Mouse (Mus musculus): ENCODE data around the gene Otol1. TPM values are rescaled to one million over a fixed set of nuclear protein-coding genes. Genes with fewer than 3 reads are reported as not detected.

Otol1 gene
- not detected for total RNA-seq (2022)

GRCm38 (mm10) chr3:70007313-70007712 lies at the start of gene Otol1:
Gene Otol1, plus strand, starts transcription at chr3:70007613.
- DNase-seq, result no peak

DNA sequence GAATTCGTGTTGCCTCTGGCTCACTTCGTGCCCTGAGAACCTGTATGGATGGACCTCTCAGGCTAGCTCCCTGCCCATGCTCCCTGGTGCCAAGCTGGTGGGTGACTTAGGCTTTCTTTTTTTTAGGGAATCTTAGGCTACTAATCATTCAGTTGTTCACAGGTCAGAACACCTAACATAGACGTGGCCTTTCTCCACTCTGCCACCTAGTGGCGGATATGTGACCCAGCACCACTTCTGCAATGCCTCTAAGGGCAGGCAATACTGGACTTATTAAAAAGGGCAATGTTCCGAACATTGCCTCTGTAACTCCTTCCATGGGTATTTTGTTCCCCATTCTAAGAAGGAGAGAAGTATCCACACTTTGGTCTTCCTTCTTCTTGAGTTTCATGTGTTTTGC lies 45.2 kb upstream of the Otol1 start:
- no peak for DNase-seq

DNA sequence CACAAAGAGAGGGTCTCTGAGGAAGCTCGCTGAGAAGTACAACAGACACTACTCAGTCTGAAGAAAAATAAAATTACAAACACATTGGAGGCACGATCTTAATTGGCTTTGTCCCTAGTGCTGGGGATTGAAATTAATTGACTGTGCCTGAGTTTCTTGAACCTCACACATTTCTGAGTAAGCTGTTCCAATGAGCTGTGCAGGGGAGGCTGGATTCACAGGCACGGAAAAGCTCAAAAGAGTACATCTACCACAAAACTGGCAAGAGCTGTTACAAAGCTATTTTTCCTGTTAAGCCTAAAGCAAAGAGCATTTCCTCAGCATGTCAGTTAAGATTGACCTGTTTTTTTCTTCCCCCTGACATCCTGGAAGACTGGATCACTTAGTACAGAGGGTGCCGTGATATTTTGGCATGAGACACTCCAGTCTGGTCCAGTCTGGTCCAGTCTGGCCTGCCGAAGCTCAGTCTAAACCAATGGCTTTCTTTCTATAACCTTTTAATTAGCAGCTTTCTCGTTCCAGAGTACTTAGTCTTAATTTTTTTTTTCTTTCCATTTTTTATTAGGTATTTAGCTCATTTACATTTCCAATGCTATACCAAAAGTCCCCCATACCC lies 35.8 kb upstream of the Otol1 start:
- DNase-seq, result no peak

- no peak for DNase-seq
These were observed 29.3 kb upstream of the Otol1 start for GRCm38 (mm10) chr3:69978092-69978491.

DNA sequence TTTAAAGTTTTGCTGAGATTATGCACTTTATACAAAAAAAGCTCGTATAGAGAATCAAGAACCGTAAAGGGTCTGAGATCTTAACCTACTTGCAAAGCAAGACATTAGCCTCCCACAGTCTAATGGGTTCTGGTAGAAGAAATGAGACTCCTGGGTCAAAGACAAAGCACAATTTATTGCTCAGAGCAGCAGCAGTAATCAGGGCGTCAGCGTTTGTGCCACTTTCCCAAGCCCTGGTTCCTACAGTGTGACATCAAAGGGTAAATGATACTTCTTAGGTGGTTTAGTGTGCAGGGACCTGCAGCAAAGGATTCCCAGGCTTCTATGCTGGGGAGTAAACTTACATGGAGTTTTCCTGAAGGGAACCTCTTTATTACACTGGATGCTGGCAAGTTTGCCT lies 13.6 kb upstream of the Otol1 start:
- DNase-seq, result no peak

DNA sequence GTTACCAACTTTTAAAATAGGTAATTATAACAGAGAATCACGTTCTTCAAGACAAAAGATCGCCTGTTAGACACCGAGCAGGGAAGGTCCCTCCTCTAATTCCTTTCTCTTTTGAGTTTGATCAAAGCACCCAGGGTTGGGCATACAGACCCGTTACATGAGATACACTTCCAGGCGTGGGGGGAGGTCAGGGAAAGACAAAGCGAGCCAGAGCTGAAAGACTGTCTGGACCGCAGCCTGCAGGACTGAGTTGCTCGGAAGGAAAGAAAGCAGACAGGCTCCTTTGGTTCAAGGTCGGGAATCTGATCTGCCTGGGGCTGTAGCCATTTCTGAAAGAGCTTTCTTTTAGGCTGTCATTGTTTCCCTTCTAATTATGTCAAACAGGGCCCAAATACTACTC lies 5.9 kb upstream of the Otol1 start:
- DNase-seq, result no peak

DNA sequence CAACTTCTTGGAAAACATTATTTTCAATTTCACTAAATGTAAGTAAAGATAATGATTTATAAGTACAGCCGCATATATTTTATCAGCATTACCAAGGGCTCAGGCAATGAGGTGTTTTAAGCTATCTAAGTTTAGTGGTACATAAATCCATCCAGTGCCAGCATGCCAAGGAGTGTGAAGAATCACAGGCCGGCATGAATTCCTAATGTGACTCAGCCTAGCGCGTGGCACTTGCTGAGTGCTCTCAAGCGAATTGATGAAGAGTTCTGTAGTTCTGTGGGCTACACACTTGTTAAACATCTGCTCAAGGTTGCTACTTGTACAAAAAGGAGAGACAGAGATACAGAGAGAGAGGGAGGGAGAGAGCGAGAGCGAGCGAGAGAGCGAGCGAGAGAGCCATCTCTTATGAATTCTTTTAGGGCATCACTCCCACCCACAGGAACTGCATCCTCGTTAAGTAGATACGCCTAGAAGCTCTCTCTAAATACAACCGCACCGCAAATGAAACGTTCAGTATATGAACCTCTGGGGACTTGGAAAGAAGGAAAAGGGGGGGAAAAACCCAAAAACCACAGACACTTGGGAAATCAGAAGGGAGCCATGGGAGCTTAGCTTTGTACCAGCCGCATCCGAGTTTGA lies 4.2 kb upstream of the Otol1 start:
- no peak for DNase-seq

GRCm38 (mm10) chr3:70003955-70004354 lies 3.5 kb upstream of the Otol1 start:
- DNase-seq, result no peak

- DNase-seq, result no peak
These were observed 3.0 kb upstream of the Otol1 start for GRCm38 (mm10) chr3:70004379-70004778.

DNA sequence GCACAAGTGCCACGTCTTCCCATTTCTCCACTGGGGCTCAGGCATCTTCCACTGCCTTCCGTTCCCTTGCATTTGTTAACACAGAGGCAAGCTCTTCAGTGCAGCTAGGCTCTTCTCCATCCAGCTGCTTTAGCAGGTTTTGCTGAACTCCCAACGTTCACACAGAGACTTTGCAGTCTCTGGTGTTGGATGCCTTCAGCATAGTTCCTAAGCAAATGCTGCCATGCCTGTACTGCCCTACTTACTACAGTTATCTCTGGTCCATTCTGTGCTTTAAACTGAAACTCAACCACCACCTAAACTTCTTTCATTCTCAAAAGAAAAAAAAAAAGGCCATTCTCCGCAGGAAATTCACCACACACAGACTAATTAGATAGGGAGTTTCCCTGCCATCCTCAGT lies 5.2 kb downstream of the Otol1 start:
- DNase-seq, result no peak

- no peak for DNase-seq
These were observed 19.2 kb downstream of the Otol1 start for GRCm38 (mm10) chr3:70026605-70027004.

GRCm38 (mm10) chr3:70029260-70029659 lies 21.8 kb downstream of the Otol1 start:
- DNase-seq, result no peak

DNA sequence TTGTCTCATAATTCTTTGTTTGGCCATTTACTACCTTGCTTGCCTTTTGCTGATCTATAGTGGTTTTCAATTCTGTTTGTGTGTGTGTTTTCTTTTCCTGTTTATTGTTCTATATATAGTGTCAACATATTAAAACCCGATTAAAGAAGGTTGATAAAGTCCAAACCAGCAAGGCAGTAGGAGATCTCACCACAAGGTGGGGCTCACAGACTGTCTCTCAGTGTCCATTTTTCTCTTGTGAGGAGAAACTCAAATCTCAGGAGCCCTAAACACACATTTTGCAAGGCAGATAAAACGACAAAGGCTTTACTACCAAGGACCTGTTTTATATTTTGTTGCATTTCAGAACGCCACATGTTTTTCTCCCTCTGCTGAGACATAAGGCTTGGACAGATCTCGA lies 28.2 kb downstream of the Otol1 start:
- no peak for DNase-seq

Other genes starting within 250 kb of the Otol1 start
- gene Sptssb, start 147.7 kb upstream of the Otol1 start, total RNA-seq (2022), result not detected

Measured in adrenal gland, adult 8-10 months (tissue).